Mouse (Mus musculus) MEL (cell line): ENCODE data around the gene Pcx. TPM values are rescaled to one million over a fixed set of nuclear protein-coding genes. Genes with fewer than 3 reads are reported as not detected.

Experiments
- DNase-seq: peaks from one replicate; pipeline ENCODE4 v3.0.0; 2011; ENCODE audit warnings: low read depth, low spot score
- H3K27ac ChIP-seq: 2 replicates; pipeline ENCODE4 v1.5.1; 2012; ENCODE audit warnings: low read depth, mild to moderate bottlenecking, control low read depth, low read length, moderate library complexity; ENCODE audit not compliant: control insufficient read depth
- H3K27me3 ChIP-seq, 2 experiments: fragments of 150-350 bp in 1 of 2; sonication (generic) in 1 of 2; 2 replicates each; pipeline ENCODE4 v1.6.1; 2012; ENCODE audit warnings: low read length in 2 of 2, mild to moderate bottlenecking in 2 of 2, improper control_type of control experiment in 1 of 2, moderate library complexity in 1 of 2; ENCODE audit not compliant: insufficient read depth in 2 of 2, control insufficient read depth in 1 of 2
- H3K36me3 ChIP-seq, 2 experiments: 2 replicates each; pipeline ENCODE4 v1.6.1; 2012 to 2014; ENCODE audit warnings: low read length in 2 of 2, improper control_type of control experiment in 1 of 2, inconsistent platforms in 1 of 2, mild to moderate bottlenecking in 1 of 2; ENCODE audit not compliant: insufficient read depth in 2 of 2, control insufficient read depth in 1 of 2
- H3K4me1 ChIP-seq, 2 experiments: fragments of 150-350 bp in 1 of 2; sonication (generic) in 1 of 2; 2 replicates each; pipeline ENCODE4 v1.6.1; 2012; ENCODE audit warnings: low read length in 2 of 2, improper control_type of control experiment in 1 of 2, mild to moderate bottlenecking in 1 of 2; ENCODE audit not compliant: insufficient read depth in 2 of 2, control insufficient read depth in 1 of 2
- H3K4me3 ChIP-seq, 2 experiments: fragments of 150-350 bp in 1 of 2; sonication (generic) in 1 of 2; 2 replicates each; pipeline ENCODE4 v1.5.1; 2012; ENCODE audit warnings: low read depth in 2 of 2, low read length in 2 of 2, mild to moderate bottlenecking in 2 of 2, moderate library complexity in 2 of 2, control low read depth in 1 of 2, improper control_type of control experiment in 1 of 2; ENCODE audit not compliant: control insufficient read depth in 1 of 2, insufficient read depth in 1 of 2
- H3K79me2 ChIP-seq: 2 replicates; pipeline ENCODE4 v1.6.1; 2012; ENCODE audit warnings: mild to moderate bottlenecking, low read length, moderate library complexity; ENCODE audit not compliant: control insufficient read depth, poor library complexity, insufficient read depth
- H3K9ac ChIP-seq: 2 replicates; pipeline ENCODE4 v1.6.1; 2012; ENCODE audit warnings: low read depth, mild to moderate bottlenecking, control low read depth, low read length, moderate library complexity; ENCODE audit not compliant: control insufficient read depth, poor library complexity, severe bottlenecking
- H3K9me3 ChIP-seq: fragments of 150-350 bp; sonication (generic); replicated peaks from 2 replicates; pipeline ENCODE4 v1.6.1; 2012; ENCODE audit warnings: mild to moderate bottlenecking, low read length, improper control_type of control experiment, moderate library complexity; ENCODE audit not compliant: insufficient read depth
- BHLHE40 ChIP-seq: IDR thresholded peaks from 2 replicates; pipeline ENCODE4 v1.6.1; 2012; ENCODE audit warnings: low read depth, mild to moderate bottlenecking, inconsistent platforms, low read length, improper control_type of control experiment, borderline replicate concordance
- CHD1 ChIP-seq: IDR thresholded peaks from 2 replicates; pipeline ENCODE4 v1.6.1; 2012; ENCODE audit warnings: low read depth, mild to moderate bottlenecking, inconsistent platforms, low read length, improper control_type of control experiment
- CHD2 ChIP-seq: IDR thresholded peaks from 2 replicates; pipeline ENCODE4 v1.6.1; 2011; ENCODE audit warnings: low read length, improper control_type of control experiment
- CTCF ChIP-seq, 3 experiments: IDR thresholded peaks in 2 of 3; conservative IDR thresholded peaks in 1 of 3; 2 replicates each; pipeline ENCODE4 v1.5.1; 2011 to 2012; ENCODE audit warnings: low read length in 3 of 3, low read depth in 2 of 3, mild to moderate bottlenecking in 2 of 3, improper control_type of control experiment in 1 of 3, inconsistent platforms in 1 of 3, mixed read lengths in 1 of 3, moderate library complexity in 1 of 3; ENCODE audit not compliant: control insufficient read depth in 1 of 3, insufficient read depth in 1 of 3, poor library complexity in 1 of 3, severe bottlenecking in 1 of 3
- E2F4 ChIP-seq: IDR thresholded peaks from 2 replicates; pipeline ENCODE4 v1.6.1; 2011; ENCODE audit warnings: low read depth, low read length, improper control_type of control experiment, borderline replicate concordance
- ELF1 ChIP-seq: IDR thresholded peaks from 2 replicates; pipeline ENCODE4 v1.6.1; 2014; ENCODE audit warnings: low read depth, mild to moderate bottlenecking, inconsistent platforms, low read length, improper control_type of control experiment, moderate library complexity
- EP300 ChIP-seq, 2 experiments: IDR thresholded peaks; 2 replicates each; pipeline ENCODE4 v1.6.1; 2011; ENCODE audit warnings: improper control_type of control experiment in 2 of 2, low read length in 2 of 2, low read depth in 1 of 2, mild to moderate bottlenecking in 1 of 2
- ETS1 ChIP-seq: IDR thresholded peaks from 2 replicates; pipeline ENCODE4 v1.6.1; 2012; ENCODE audit warnings: low read depth, mild to moderate bottlenecking, inconsistent platforms, low read length, improper control_type of control experiment, moderate library complexity
- GABPA ChIP-seq: IDR thresholded peaks from 2 replicates; pipeline ENCODE4 v1.6.1; 2012; ENCODE audit warnings: low read depth, mild to moderate bottlenecking, inconsistent platforms, low read length, improper control_type of control experiment, moderate library complexity
- GATA1 ChIP-seq: IDR thresholded peaks from 2 replicates; pipeline ENCODE4 v1.6.1; 2011; ENCODE audit warnings: low read depth, low read length, improper control_type of control experiment
- HCFC1 ChIP-seq: IDR thresholded peaks from 2 replicates; pipeline ENCODE4 v1.6.1; 2012; ENCODE audit warnings: low read depth, mild to moderate bottlenecking, inconsistent platforms, low read length, improper control_type of control experiment, moderate library complexity
- JUND ChIP-seq: IDR thresholded peaks from 2 replicates; pipeline ENCODE4 v1.6.1; 2011; ENCODE audit warnings: low read depth, mild to moderate bottlenecking, improper control_type of control experiment, low read length
- MAFK ChIP-seq: IDR thresholded peaks from 2 replicates; pipeline ENCODE4 v1.6.1; 2011; ENCODE audit warnings: low read depth, mild to moderate bottlenecking, low read length, improper control_type of control experiment, borderline replicate concordance
- MAX ChIP-seq: IDR thresholded peaks from 2 replicates; pipeline ENCODE4 v1.6.1; 2011; ENCODE audit warnings: low read length, improper control_type of control experiment
- MEF2A ChIP-seq: IDR thresholded peaks from 2 replicates; pipeline ENCODE4 v1.6.1; 2014; ENCODE audit warnings: low read depth, mild to moderate bottlenecking, inconsistent platforms, low read length, improper control_type of control experiment; ENCODE audit not compliant: poor library complexity, insufficient replicate concordance, severe bottlenecking; ENCODE audit errors: extremely low read depth
- MXI1 ChIP-seq: IDR thresholded peaks from 2 replicates; pipeline ENCODE4 v1.6.1; 2011; ENCODE audit warnings: mild to moderate bottlenecking, low read depth, low read length, improper control_type of control experiment
- MYB ChIP-seq: IDR thresholded peaks from 2 replicates; pipeline ENCODE4 v1.6.1; 2011; ENCODE audit warnings: mild to moderate bottlenecking, low read depth, low read length, improper control_type of control experiment
- MYC ChIP-seq: IDR thresholded peaks from 2 replicates; pipeline ENCODE4 v1.6.1; 2011; ENCODE audit warnings: low read depth, mild to moderate bottlenecking, low read length, improper control_type of control experiment, moderate library complexity
- NELFE ChIP-seq: IDR thresholded peaks from 2 replicates; pipeline ENCODE4 v1.6.1; 2011; ENCODE audit warnings: low read depth, low read length, improper control_type of control experiment
- POLR2A ChIP-seq, 2 experiments: IDR thresholded peaks; 2 replicates each; pipeline ENCODE4 v1.6.1; 2011 to 2012; ENCODE audit warnings: low read length in 2 of 2, mild to moderate bottlenecking in 2 of 2, control low read depth in 1 of 2, improper control_type of control experiment in 1 of 2, low read depth in 1 of 2, moderate library complexity in 1 of 2; ENCODE audit not compliant: control insufficient read depth in 1 of 2, insufficient read depth in 1 of 2, poor library complexity in 1 of 2
- RAD21 ChIP-seq: IDR thresholded peaks from 2 replicates; pipeline ENCODE4 v1.6.1; 2011; ENCODE audit warnings: mild to moderate bottlenecking, low read depth, low read length, improper control_type of control experiment
- RCOR1 ChIP-seq: IDR thresholded peaks from 2 replicates; pipeline ENCODE4 v1.6.1; 2012; ENCODE audit warnings: low read depth, mild to moderate bottlenecking, inconsistent platforms, low read length, improper control_type of control experiment
- SMC3 ChIP-seq: IDR thresholded peaks from 2 replicates; pipeline ENCODE4 v1.6.1; 2011; ENCODE audit warnings: low read depth, low read length, improper control_type of control experiment
- TBP ChIP-seq: IDR thresholded peaks from 2 replicates; pipeline ENCODE4 v1.8.0; 2011; ENCODE audit warnings: low read depth, low read length, improper control_type of control experiment
- TCF12 ChIP-seq: IDR thresholded peaks from 2 replicates; pipeline ENCODE4 v1.6.1; 2014; ENCODE audit warnings: low read depth, mild to moderate bottlenecking, inconsistent platforms, low read length, improper control_type of control experiment, moderate library complexity
- UBTF ChIP-seq: IDR thresholded peaks from 2 replicates; pipeline ENCODE4 v1.6.1; 2012; ENCODE audit warnings: low read depth, mild to moderate bottlenecking, inconsistent platforms, low read length, improper control_type of control experiment, moderate library complexity, borderline replicate concordance; ENCODE audit not compliant: insufficient read depth
- USF2 ChIP-seq, 2 experiments: IDR thresholded peaks; 2 replicates each; pipeline ENCODE4 v1.6.1; 2011 to 2012; ENCODE audit warnings: improper control_type of control experiment in 2 of 2, low read length in 2 of 2, borderline replicate concordance in 1 of 2, inconsistent platforms in 1 of 2, low read depth in 1 of 2, mild to moderate bottlenecking in 1 of 2; ENCODE audit not compliant: insufficient read depth in 1 of 2
- ZC3H11A ChIP-seq: IDR thresholded peaks from 2 replicates; pipeline ENCODE4 v1.6.1; 2012; ENCODE audit warnings: low read depth, mild to moderate bottlenecking, inconsistent platforms, low read length, improper control_type of control experiment
- ZKSCAN1 ChIP-seq: IDR thresholded peaks from 2 replicates; pipeline ENCODE4 v1.6.1; 2012; ENCODE audit warnings: low read depth, mild to moderate bottlenecking, inconsistent platforms, low read length, improper control_type of control experiment, moderate library complexity
- ZMIZ1 ChIP-seq: IDR thresholded peaks from 2 replicates; pipeline ENCODE4 v1.6.1; 2012; ENCODE audit warnings: low read depth, mild to moderate bottlenecking, inconsistent platforms, low read length, improper control_type of control experiment, moderate library complexity
- polyA plus RNA-seq, 2 experiments: library from polyadenylated mRNA; stranded (reverse) in 1 of 2; unstranded in 1 of 2; fragments of >175 nt in 1 of 2; fragments of >200 nt in 1 of 2; gene quantifications; 2 replicates each; pipeline versions ENCODE4 v1.2.1 to v1.2.4; 2012; ENCODE audit warnings: low replicate concordance in 2 of 2, low read depth in 1 of 2; ENCODE audit not compliant: insufficient read length in 2 of 2, insufficient read depth in 1 of 2, missing spikeins in 1 of 2
- total RNA-seq: library from RNA; depleted of rRNA; stranded (reverse); fragments of 300-350 nt; gene quantifications from 2 replicates; pipeline ENCODE4 v1.2.3, GENCODE M21; 2012

Pcx gene
- total and polyA plus RNA-seq, 3 experiments = 7.2 to 7.9 TPM; not detected in 1

- Histone ChIP-seq H3K27me3 (no peaks in the 10 kb centered on the region), H3K36me3 (no peaks in the 10 kb centered on the region), H3K4me1 (no peaks in the 10 kb centered on the region), H3K9ac (no peak overlapping the region), H3K27ac (no peak overlapping the region), H3K4me3 (no peak overlapping the region), H3K9me3 (no peaks in the 10 kb centered on the region), H3K79me2 (no peaks in the 10 kb centered on the region)
- no peak for DNase-seq
- TF ChIP-seq SMC3 = no peak
- TF ChIP-seq MAX = no peak
- TF ChIP-seq EP300 (IDR thresholded peaks at IDR 0.05; ENCODE audit: low read depth in 1 of 2, low read length in 2 of 2) = no peak
- no peak for TF ChIP-seq ELF1
- no peak for TF ChIP-seq CHD1
- TF ChIP-seq JUND = no peak
- TF ChIP-seq HCFC1 = no peak
- no peak for TF ChIP-seq NELFE
- TF ChIP-seq GABPA = no peak
- TF ChIP-seq TCF12 = no peak
- TF ChIP-seq ZKSCAN1 = no peak
- TF ChIP-seq ETS1 = no peak
- TF ChIP-seq USF2 (IDR thresholded peaks at IDR 0.05; ENCODE audit: borderline replicate concordance in 1 of 2, insufficient read depth in 1 of 2, low read depth in 1 of 2, low read length in 2 of 2) = no peak
- no peak for TF ChIP-seq MXI1
- no peak for TF ChIP-seq MAFK
- TF ChIP-seq RCOR1 = no peak
- no peak for TF ChIP-seq RAD21
Measured at GRCm38 (mm10) chr19:4547801-4548200, 37.5 kb downstream of the Pcx start.

GRCm38 (mm10) chr19:4548305-4548883 lies 38.1 kb downstream of the Pcx start:
- H3K4me3 ChIP-seq = no peak overlapping the region
- DNase-seq = no peak
- no peak for TF ChIP-seq ZC3H11A
- TF ChIP-seq MEF2A = no peak
- TF ChIP-seq MAFK = no peak
- no peak for TF ChIP-seq E2F4
- TF ChIP-seq NELFE = no peak
- TF ChIP-seq MYC = no peak
- no peak for TF ChIP-seq GATA1
- no peak for TF ChIP-seq MXI1
- no peak for TF ChIP-seq RCOR1
- TF ChIP-seq BHLHE40 = no peak
- no peak for TF ChIP-seq ZMIZ1
- TF ChIP-seq CTCF (IDR thresholded peaks at IDR 0.05 in 2 of 3, conservative IDR thresholded peaks at IDR 0.05 in 1 of 3; ENCODE audit: control insufficient read depth in 1 of 3, insufficient read depth in 1 of 3, low read depth in 2 of 3, low read length in 3 of 3, poor library complexity in 1 of 3, severe bottlenecking in 1 of 3) = no peak
- no peak for TF ChIP-seq POLR2A (IDR thresholded peaks at IDR 0.05; ENCODE audit: control insufficient read depth in 1 of 2, insufficient read depth in 1 of 2, low read depth in 1 of 2, low read length in 2 of 2, poor library complexity in 1 of 2)
- no peak for TF ChIP-seq UBTF
- no peak for TF ChIP-seq EP300 (IDR thresholded peaks at IDR 0.05; ENCODE audit: low read depth in 1 of 2, low read length in 2 of 2)
- no peak for TF ChIP-seq CHD1
- TF ChIP-seq TBP = no peak
- TF ChIP-seq CHD2 = no peak
- no peak for TF ChIP-seq MYB
- TF ChIP-seq, all 39 proteins: peak for 0

More at GRCm38 (mm10) chr19:4548305-4548883, 38.1 kb downstream of the Pcx start:
- Histone ChIP-seq H3K27me3 (no peaks in the 10 kb centered on the region), H3K4me1 (peaks cover 0 to 3% of the 10 kb centered on the region in 2 experiments; a peak in 1 of 4 replicates), H3K9ac (no peak overlapping the region), H3K27ac (no peak overlapping the region), H3K9me3 (no peaks in the 10 kb centered on the region), H3K79me2 (no peaks in the 10 kb centered on the region), H3K36me3 (no peaks in the 10 kb centered on the region)
